Mouse (Mus musculus) lung, postnatal 0 days (tissue): ENCODE results near the gene Bend4.

ENCODE experiments used
- CTCF ChIP-seq: IDR thresholded peaks from 2 replicates; pipeline ENCODE4 v1.5.1; 2016; ENCODE audit warnings: antibody characterized with exemption, mild to moderate bottlenecking
- EP300 ChIP-seq: IDR thresholded peaks from 2 replicates; pipeline ENCODE4 v1.6.1; 2016; ENCODE audit warnings: antibody characterized with exemption, mild to moderate bottlenecking, control low read depth

DNA sequence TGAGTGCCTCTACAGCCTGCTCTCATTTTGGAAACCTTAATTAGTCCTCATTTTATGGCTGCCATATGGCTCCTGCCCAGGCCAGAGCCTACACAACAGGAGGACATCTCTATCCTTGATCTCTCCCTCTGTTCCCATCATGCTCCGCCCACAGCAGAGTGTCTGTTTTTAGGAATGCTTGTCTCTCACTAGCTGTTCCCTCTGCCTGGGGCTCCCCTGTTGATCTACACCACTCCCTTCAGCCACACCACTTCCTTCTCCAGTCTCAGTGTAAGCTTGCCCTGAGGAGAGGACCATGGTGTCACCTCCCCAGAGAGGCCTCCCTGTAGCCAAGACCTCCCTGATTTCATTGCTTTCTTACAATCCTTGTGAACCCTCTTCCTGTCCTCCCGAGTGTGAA, 18.4 kb upstream of the Bend4 start:
- no peak for TF ChIP-seq EP300
- TF ChIP-seq CTCF: no peak
